Mouse (Mus musculus): ENCODE results near the gene Slc6a8.

DNA sequence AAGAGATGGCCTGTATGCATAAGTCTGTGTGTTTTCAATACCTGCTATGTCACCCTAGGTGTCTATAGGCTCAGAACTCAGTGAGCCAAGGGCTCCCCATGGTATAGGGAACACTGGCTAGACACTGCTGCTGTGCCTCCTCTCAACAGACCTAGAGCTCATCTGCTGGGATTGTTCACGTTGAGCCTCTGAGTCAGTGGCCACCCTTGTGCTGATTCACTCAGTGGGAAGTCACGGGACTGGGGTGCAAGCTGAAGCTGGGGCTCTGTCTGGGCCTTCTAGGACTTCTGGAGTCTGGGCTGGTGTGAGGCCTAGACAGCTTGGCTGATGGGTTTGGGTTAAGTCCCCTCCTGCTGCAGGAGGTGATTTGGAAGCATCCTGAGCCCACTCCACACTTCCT is 2.3 kb downstream of the Slc6a8 start:
- TF ChIP-seq MAX (IDR thresholded peaks at IDR 0.05; ENCODE audit: low read length) (no peak), HCFC1 (IDR thresholded peaks at IDR 0.05; ENCODE audit: low read depth, low read length) (no peak), MAZ (IDR thresholded peaks at IDR 0.05; ENCODE audit: low read depth, low read length) (no peak), MEF2A (IDR thresholded peaks at IDR 0.05; ENCODE audit: borderline replicate concordance, low read depth, low read length) (no peak), CTCF (conservative IDR thresholded peaks at IDR 0.05 in 1 of 2, IDR thresholded peaks at IDR 0.05 in 1 of 2; ENCODE audit: low read depth in 2 of 2, low read length in 2 of 2) (no peak), MAFK (IDR thresholded peaks at IDR 0.05; ENCODE audit: insufficient replicate concordance, low read length) (no peak), EP300 (IDR thresholded peaks at IDR 0.05; ENCODE audit: low read length) (no peak), POLR2AphosphoS2 (IDR thresholded peaks at IDR 0.05; ENCODE audit: low read depth, low read length) (no peak), ZMIZ1 (IDR thresholded peaks at IDR 0.05; ENCODE audit: low read depth, low read length) (no peak), SIN3A (IDR thresholded peaks at IDR 0.05; ENCODE audit: low read length) (no peak)

Measured in CH12.LX (cell line).